Mouse (Mus musculus) CD4-positive, CD25-positive, alpha-beta regulatory T cell, adult 9 weeks (primary cell): ENCODE data around the gene Fer1l4. TPM values are rescaled to one million over a fixed set of nuclear protein-coding genes. Genes with fewer than 3 reads are reported as not detected.

Experiments
- polyA plus RNA-seq: library from polyadenylated mRNA; unstranded; fragments of 100-300 nt; shearing (Covaris generic); gene quantifications from one replicate; pipeline ENCODE4 v1.2.1, GENCODE M21; 2017

The Fer1l4 gene
- polyA plus RNA-seq: not detected

GRCm38 (mm10) chr2:156052816-156053215, at the start of gene Fer1l4:
Gene Fer1l4, minus strand, starts transcription at chr2:156052947.

GRCm38 (mm10) chr2:156065099-156066041, 12.6 kb upstream of the Fer1l4 start, which contains the start of gene Spag4:
Gene Spag4, plus strand, starts transcription at chr2:156065175.

GRCm38 (mm10) chr2:156007888-156008532, 44.7 kb downstream of the Fer1l4 start, which contains the start of the genes 6430550D23Rik and Ergic3:
Gene 6430550D23Rik, minus strand, starts transcription at chr2:156007977.
Gene Ergic3, plus strand, starts transcription at chr2:156008045.

Other genes with a start within 250 kb of the Fer1l4 start
- gene BC029722, start 233.5 kb downstream of the Fer1l4 start, polyA plus RNA-seq: 53.0 TPM
- gene Eif6, start 226.0 kb downstream of the Fer1l4 start, polyA plus RNA-seq: 250 TPM
- gene Fam83c, start 218.1 kb downstream of the Fer1l4 start, polyA plus RNA-seq: not detected
- 52.5 TPM for gene Uqcc1, start 122.6 kb downstream of the Fer1l4 start, polyA plus RNA-seq
- not detected for gene Gm15557, start 112.2 kb downstream of the Fer1l4 start, polyA plus RNA-seq
- not detected for gene Gdf5, start 107.6 kb downstream of the Fer1l4 start, polyA plus RNA-seq
- gene Cep250, start 96.5 kb downstream of the Fer1l4 start, polyA plus RNA-seq: 60.0 TPM
- gene 6430550D23Rik, start 45.0 kb downstream of the Fer1l4 start, polyA plus RNA-seq: 1.8 TPM
- 165 TPM for gene Ergic3, start 44.9 kb downstream of the Fer1l4 start, polyA plus RNA-seq
- gene Spag4, start 12.2 kb upstream of the Fer1l4 start, polyA plus RNA-seq: 0.14 TPM
- 108 TPM for gene Cpne1, start 59.0 kb upstream of the Fer1l4 start, polyA plus RNA-seq
- gene Rbm12, start 59.0 kb upstream of the Fer1l4 start, polyA plus RNA-seq: 55.1 TPM
- gene Gm28036, start 74.1 kb upstream of the Fer1l4 start, polyA plus RNA-seq: 35.0 TPM
- 228 TPM for gene Romo1, start 91.1 kb upstream of the Fer1l4 start, polyA plus RNA-seq
- 66.3 TPM for gene Nfs1, start 91.2 kb upstream of the Fer1l4 start, polyA plus RNA-seq
- gene Rbm39, start 127.3 kb upstream of the Fer1l4 start, polyA plus RNA-seq: 789 TPM
- 95.7 TPM for gene Phf20, start 143.5 kb upstream of the Fer1l4 start, polyA plus RNA-seq